Mouse (Mus musculus): ENCODE measurements around the gene Sept4.

Gene Sept4

GRCm38 (mm10) chr11:87599395-87600089, 30.8 kb downstream of the Sept4 start:
- DNase-seq (ENCODE audit: low read depth): no peak

DNA sequence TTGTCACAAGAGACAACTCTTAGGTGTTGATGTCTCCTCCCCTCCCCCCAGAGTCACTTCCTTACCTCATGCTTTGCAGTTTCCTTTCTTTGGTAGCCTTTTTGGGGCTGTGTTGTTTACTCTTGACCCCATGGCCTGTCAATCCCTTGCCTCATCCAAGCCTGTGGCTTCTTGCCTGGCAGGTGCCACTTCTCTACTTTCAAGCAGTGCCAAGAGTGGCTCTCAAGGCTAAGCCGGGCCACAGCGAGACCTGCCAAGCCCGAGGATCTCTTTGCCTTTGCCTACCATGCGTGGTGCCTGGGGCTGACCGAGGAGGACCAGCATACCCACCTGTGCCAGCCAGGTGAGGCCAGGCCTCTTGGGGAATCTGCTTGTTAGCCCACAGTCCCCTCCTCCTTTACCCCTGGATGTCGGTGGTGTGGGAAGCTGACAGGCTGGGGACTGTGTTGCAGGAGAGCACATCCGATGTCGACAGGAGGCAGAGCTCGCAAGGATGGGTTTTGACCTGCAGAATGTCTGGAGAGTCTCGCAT, 31.7 kb downstream of the Sept4 start:
- no peak for DNase-seq (ENCODE audit: low read depth)

DNA sequence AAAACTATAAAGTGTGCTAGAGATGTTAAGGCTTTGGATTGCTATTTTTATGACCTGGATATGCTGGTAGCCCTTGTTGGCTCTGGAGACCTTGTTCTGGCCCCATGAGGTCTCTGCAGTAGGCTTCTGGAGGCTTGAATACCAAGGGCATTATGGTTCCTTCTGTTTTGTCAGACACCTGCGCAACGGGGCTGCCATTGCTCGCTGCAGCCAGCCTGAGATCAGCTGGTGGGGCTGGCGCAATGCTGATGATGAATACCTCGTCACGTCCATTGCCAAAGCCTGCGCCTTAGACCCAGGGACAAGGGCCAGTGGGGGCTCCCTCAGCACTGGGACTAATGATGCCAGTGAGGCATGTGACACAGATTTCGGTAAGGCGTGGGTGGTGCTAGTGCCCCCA, 33.5 kb downstream of the Sept4 start:
- no peak for DNase-seq (ENCODE audit: low read depth)

DNA sequence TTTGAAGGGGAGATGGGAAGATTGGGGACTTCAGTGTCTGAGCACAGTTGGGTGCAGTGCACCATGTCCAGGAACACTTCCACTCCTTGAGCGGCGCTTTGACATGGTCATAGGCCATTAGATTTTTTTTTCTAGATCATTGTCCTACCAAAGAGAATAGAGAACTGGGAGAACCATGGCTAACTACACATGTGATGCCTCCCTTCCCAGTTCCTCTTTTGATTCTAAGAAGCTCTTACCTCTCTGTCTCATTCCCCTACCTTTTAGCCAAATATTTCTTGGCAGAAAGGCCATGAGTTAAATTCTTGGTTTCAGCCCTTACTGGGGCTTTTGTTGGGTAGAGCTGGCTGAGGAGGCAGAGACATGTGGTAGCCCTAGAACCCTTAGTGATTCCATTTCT, 34.9 kb downstream of the Sept4 start:
- no peak for DNase-seq (ENCODE audit: low read depth)

- no peak for DNase-seq (ENCODE audit: low read depth)
Observed at GRCm38 (mm10) chr11:87609264-87609663, 40.6 kb downstream of the Sept4 start.

DNA sequence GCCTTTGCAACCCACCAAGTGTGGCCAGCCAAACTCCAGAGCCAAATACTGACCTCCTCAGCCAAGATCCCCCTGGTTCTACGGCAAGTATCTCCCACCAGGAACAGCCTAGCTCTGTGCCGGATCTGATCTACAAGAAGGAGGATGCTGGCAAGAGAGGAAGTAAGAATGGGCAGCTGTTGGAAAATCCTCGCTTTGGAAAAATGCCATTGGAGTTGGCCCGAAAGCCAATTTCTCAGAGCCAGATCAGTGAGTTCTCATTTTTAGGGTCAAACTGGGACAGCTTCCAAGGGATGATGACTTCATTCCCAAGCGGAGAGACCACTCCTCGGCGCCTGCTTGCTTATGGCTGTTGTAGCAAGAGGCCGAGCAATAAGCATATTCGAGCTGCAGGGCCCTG, 42.8 kb downstream of the Sept4 start:
- no peak for DNase-seq (ENCODE audit: low read depth)

DNA sequence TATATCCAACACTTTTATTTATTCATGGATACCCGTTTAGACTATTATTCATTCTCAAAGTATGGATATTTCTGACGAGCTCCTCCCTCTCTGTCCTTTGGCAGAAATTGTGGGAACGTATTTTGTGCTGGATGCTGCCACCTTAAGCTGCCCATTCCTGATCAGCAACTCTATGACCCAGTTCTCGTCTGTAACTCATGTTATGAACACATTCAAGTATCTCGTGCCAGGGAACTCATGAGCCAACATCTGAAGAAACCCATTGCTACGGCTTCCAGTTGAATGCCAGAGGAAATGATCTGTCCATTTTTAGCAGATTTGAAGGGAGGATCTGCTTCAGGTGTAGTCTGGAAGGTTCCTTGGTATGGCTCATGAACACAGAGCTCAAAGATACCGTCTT, 45.3 kb downstream of the Sept4 start:
- no peak for DNase-seq (ENCODE audit: low read depth)

DNA sequence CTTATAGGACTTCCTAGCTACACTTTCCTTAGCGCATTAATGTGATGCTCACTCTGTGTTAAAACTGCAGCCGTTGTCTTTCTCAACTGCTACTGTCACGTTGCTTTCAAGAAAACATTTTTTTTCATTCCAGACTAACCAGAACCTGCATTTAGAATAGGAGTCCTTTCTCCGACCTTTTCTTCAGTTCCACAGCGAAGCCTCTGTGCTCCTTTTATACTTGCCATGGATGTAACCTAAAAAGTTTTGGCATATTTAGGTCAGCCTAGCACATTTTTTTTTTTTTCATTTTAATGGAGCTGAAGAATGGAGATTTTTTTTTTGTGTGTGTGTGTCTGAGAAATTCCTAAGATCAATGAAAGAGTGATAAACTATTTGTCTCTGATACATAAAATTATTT, 46.8 kb downstream of the Sept4 start:
- DNase-seq (ENCODE audit: low read depth): no peak

GRCm38 (mm10) chr11:87615952-87616351, 47.2 kb downstream of the Sept4 start:
- no peak for DNase-seq (ENCODE audit: low read depth)

- DNase-seq (ENCODE audit: low read depth): no peak
Observed at GRCm38 (mm10) chr11:87616790-87617474, 48.2 kb downstream of the Sept4 start, which contains the start of gene Hsf5. Hsf5 (plus strand) TSS chr11:87617164.

GRCm38 (mm10) chr11:87617606-87618005, 48.9 kb downstream of the Sept4 start:
- DNase-seq (ENCODE audit: low read depth): no peak

DNA sequence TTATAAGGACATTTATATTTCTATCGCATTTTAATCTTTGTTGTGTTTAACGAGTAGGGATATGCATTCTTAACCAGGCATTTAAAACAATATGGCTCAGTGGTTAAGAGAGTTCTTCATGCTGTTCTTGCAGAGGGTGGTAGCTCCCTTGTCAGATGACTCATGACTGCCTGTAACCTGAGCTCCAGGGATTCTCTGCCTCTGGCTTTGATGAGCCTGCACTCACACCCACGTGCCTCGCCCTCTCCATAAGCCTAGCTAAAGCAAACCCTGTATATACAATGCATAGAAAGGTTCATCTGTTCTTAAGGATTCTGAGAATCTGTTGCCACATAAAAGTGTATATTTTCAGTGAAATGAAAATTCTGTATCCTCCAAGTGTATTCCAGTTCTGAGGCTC, 54.5 kb downstream of the Sept4 start:
- DNase-seq (ENCODE audit: low read depth): peak; percentile 57

GRCm38 (mm10) chr11:87629859-87630258, 61.2 kb downstream of the Sept4 start:
- DNase-seq (ENCODE audit: low read depth): peak; percentile 41

GRCm38 (mm10) chr11:87638793-87639192, 70.1 kb downstream of the Sept4 start:
- DNase-seq (ENCODE audit: low read depth): no peak

DNA sequence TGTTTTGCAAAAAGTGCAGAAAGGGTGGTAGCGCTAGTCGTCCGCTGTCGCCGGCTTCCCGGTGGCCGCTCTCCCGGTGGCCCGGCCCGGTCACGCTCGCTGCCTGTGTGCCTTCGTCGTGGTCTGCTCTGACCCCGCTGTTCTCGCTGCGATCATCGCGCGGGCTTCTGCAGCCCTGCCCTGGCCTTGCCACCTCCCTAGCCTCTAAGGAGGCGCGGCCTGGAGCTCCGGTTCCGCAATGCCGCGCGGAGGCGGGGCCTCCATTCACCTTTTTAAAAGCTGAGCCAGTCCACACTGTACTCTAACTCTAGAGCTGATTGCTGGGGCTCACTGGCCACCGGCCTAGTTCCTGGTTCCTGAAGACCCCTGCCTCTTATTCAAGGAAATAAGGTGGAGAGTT, 70.5 kb downstream of the Sept4 start:
- DNase-seq (ENCODE audit: low read depth): no peak
